Mouse (Mus musculus): ENCODE measurements around the gene Zbtb24. TPM values are rescaled to one million over a fixed set of nuclear protein-coding genes. Genes with fewer than 3 reads are reported as not detected.
"Not testable (repeated sequence)": the region's sequence is repeated elsewhere in the genome, so short reads cannot be mapped to it uniquely, and the experiment has no call there.

Zbtb24 gene
- polyA plus RNA-seq (2012; rRNA removed) (21.3 and 22.2 TPM in 2 replicates), polyA plus RNA-seq (2014; fragmentation: Nextera tagmentation; extraction: Ambion mirVana) (19.0 and 22.3 TPM in 2 replicates)

GRCm38 (mm10) chr10:41450137-41450670, at the start of gene Zbtb24:
Zbtb24 (plus strand) TSS chr10:41450383.
- peak within 1 kb of the TSS; percentile 62 for H3K9ac ChIP-seq (ENCODE audit: low read depth, low read length, severe bottlenecking)
- H3K9me3 ChIP-seq (ENCODE audit: control insufficient read depth, low read length) = no peaks in the 10 kb centered on the region
- H3K4me2 ChIP-seq (replicated peaks; ENCODE audit: low read depth, low read length, severe bottlenecking) = peak within 1 kb of the TSS; percentile 72
- under 1% methylated on average over 49 of the region's 49 CpGs for whole genome bisulfite sequencing
- peak; percentile 96; the same call in 1 of the 2 replicates for TF ChIP-seq POLR2A (IDR thresholded peaks at IDR 0.05; ENCODE audit: borderline replicate concordance, extremely low read depth, insufficient read depth, insufficient read length)
- ATAC-seq (ENCODE audit: low FRiP score, low read depth) (peak; percentile 95), DNase-seq (ENCODE audit: low spot score) (peak; percentile 97)
- H3K27ac ChIP-seq (replicated peaks; ENCODE audit: low read depth, low read length) = peak within 1 kb of the TSS; percentile 59
- H3K27me3 ChIP-seq (ENCODE audit: control insufficient read depth, insufficient read depth, low read length) = no peaks in the 10 kb centered on the region
- H3K4me3 ChIP-seq (replicated peaks; ENCODE audit: low read length) = peak within 1 kb of the TSS; percentile 78
- H3K4me1 ChIP-seq (ENCODE audit: control insufficient read depth, insufficient read depth, low read length) = 0 out of 2 replicates have a peak, but pooled peaks cover 5% of the 10 kb centered on the region
- peaks cover 29% of the 10 kb centered on the region for H3K36me3 ChIP-seq (ENCODE audit: control insufficient read depth, insufficient read depth, low read length)

DNA sequence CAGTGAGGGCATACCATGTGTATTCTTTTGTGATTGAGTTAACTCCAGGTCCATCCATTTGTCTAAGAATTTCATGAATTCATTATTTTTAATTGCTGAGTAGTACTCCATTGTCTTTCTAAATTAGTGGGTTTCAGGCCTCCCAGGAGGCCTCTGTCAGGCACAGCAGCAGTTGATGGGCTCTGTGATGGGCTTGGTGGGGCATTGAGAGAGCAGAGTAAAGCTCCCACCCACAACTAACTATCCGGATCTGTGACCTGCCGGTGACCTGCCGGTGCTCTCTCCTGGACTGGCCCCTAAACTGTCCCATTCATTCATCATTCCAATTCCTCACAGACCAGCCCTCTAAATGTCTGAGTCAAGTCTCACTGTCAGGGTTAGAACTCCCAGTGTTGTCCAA, 49.1 kb upstream of the Zbtb24 start:
- no peaks in the 10 kb centered on the region for H3K27me3 ChIP-seq (ENCODE audit: control insufficient read depth, insufficient read depth, low read length)
- H3K36me3 ChIP-seq (ENCODE audit: control insufficient read depth, insufficient read depth, low read length) = no peaks in the 10 kb centered on the region
- DNase-seq (ENCODE audit: low spot score) (no peak), ATAC-seq (ENCODE audit: low FRiP score, low read depth) (no peak)
- H3K4me2 ChIP-seq (replicated peaks; ENCODE audit: low read depth, low read length, severe bottlenecking) = no peak overlapping the region
- H3K4me3 ChIP-seq (replicated peaks; ENCODE audit: low read length) = no peak overlapping the region
- no peaks in the 10 kb centered on the region for H3K9me3 ChIP-seq (ENCODE audit: control insufficient read depth, low read length)
- TF ChIP-seq POLR2A (IDR thresholded peaks at IDR 0.05; ENCODE audit: borderline replicate concordance, extremely low read depth, insufficient read depth, insufficient read length) = no peak
- no peak overlapping the region for H3K9ac ChIP-seq (ENCODE audit: low read depth, low read length, severe bottlenecking)
- no peaks in the 10 kb centered on the region for H3K4me1 ChIP-seq (ENCODE audit: control insufficient read depth, insufficient read depth, low read length)
- H3K27ac ChIP-seq (replicated peaks; ENCODE audit: low read depth, low read length) = no peak overlapping the region
- WGBS = 79% methylated on average over 3 of the region's 3 CpGs

DNA sequence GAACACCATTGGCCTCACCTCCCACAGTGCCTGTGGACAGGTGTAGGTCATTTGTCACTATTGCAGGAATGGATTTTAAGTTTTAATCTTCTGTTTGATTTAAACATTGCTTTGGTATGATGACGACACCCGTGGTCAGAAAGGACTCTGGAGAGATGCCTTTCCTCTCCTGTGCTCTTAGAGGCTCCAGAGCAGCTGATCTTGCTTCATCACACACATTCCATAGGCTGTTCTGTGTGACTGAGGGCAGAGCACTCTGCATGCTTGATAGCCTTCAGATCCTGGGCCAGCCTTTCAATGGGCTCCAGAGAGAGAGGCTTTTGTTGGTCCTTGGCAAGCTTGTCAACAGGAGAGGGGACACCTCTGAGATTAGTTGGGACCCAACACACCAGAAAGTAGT, 46.8 kb upstream of the Zbtb24 start:
- ATAC-seq (ENCODE audit: low FRiP score, low read depth) = no peak
- 76% methylated on average over 2 of the region's 2 CpGs for WGBS
- H3K36me3 ChIP-seq (ENCODE audit: control insufficient read depth, insufficient read depth, low read length) = no peaks in the 10 kb centered on the region

GRCm38 (mm10) chr10:41403893-41404612, 46.1 kb upstream of the Zbtb24 start:
- DNase-seq (ENCODE audit: low spot score) (peak; percentile 9), ATAC-seq (ENCODE audit: low FRiP score, low read depth) (no peak)
- H3K9ac ChIP-seq (ENCODE audit: low read depth, low read length, severe bottlenecking) = no peak overlapping the region
- 37% methylated on average over 3 of the region's 3 CpGs for WGBS
- no peak for TF ChIP-seq POLR2A (IDR thresholded peaks at IDR 0.05; ENCODE audit: borderline replicate concordance, extremely low read depth, insufficient read depth, insufficient read length)
- H3K27me3 ChIP-seq (ENCODE audit: control insufficient read depth, insufficient read depth, low read length) = no peaks in the 10 kb centered on the region
- no peaks in the 10 kb centered on the region for H3K9me3 ChIP-seq (ENCODE audit: control insufficient read depth, low read length)
- no peak overlapping the region for H3K4me2 ChIP-seq (replicated peaks; ENCODE audit: low read depth, low read length, severe bottlenecking)
- no peak overlapping the region for H3K27ac ChIP-seq (replicated peaks; ENCODE audit: low read depth, low read length)
- H3K4me1 ChIP-seq (ENCODE audit: control insufficient read depth, insufficient read depth, low read length) = no peaks in the 10 kb centered on the region
- H3K4me3 ChIP-seq (replicated peaks; ENCODE audit: low read length) = no peak overlapping the region
- no peaks in the 10 kb centered on the region for H3K36me3 ChIP-seq (ENCODE audit: control insufficient read depth, insufficient read depth, low read length)

More for the DNA sequence above, 46.8 kb upstream of the Zbtb24 start:
- no peaks in the 10 kb centered on the region for H3K4me1 ChIP-seq (ENCODE audit: control insufficient read depth, insufficient read depth, low read length)
- TF ChIP-seq POLR2A (IDR thresholded peaks at IDR 0.05; ENCODE audit: borderline replicate concordance, extremely low read depth, insufficient read depth, insufficient read length) = no peak
- H3K9ac ChIP-seq (ENCODE audit: low read depth, low read length, severe bottlenecking) = no peak overlapping the region
- no peak overlapping the region for H3K4me2 ChIP-seq (replicated peaks; ENCODE audit: low read depth, low read length, severe bottlenecking)
- no peak overlapping the region for H3K4me3 ChIP-seq (replicated peaks; ENCODE audit: low read length)
- no peaks in the 10 kb centered on the region for H3K27me3 ChIP-seq (ENCODE audit: control insufficient read depth, insufficient read depth, low read length)
- H3K9me3 ChIP-seq (ENCODE audit: control insufficient read depth, low read length) = no peaks in the 10 kb centered on the region
- DNase-seq (ENCODE audit: low spot score) = no peak
- H3K27ac ChIP-seq (replicated peaks; ENCODE audit: low read depth, low read length) = no peak overlapping the region

DNA sequence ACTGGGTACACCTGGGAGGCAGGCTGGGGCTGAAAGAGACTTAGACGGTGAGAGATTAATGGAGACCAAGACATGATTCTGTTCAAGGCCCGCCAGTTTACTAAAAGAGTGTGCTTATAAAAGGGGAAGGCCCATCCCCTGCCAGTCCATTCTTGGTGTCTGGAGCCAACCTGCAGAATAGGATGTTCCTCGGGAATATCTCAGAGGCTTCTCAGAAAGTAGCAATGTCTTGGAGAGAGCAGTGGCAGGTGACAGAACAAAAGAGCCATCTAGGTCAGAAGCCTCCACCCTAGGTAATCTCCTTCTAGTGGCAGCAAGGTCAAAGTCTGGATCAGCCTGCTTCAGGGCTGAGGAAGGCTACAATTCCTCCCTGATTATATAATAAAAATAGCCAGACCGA, 40.0 kb upstream of the Zbtb24 start:
- not testable (repeated sequence) for ATAC-seq (ENCODE audit: low FRiP score, low read depth); H3K27me3 ChIP-seq (ENCODE audit: control insufficient read depth, insufficient read depth, low read length); H3K4me3 ChIP-seq (replicated peaks; ENCODE audit: low read length); H3K4me1 ChIP-seq (ENCODE audit: control insufficient read depth, insufficient read depth, low read length); H3K4me2 ChIP-seq (replicated peaks; ENCODE audit: low read depth, low read length, severe bottlenecking); DNase-seq (ENCODE audit: low spot score); H3K9ac ChIP-seq (ENCODE audit: low read depth, low read length, severe bottlenecking); H3K27ac ChIP-seq (replicated peaks; ENCODE audit: low read depth, low read length); H3K9me3 ChIP-seq (ENCODE audit: control insufficient read depth, low read length); H3K36me3 ChIP-seq (ENCODE audit: control insufficient read depth, insufficient read depth, low read length)
- WGBS = 90% methylated on average over 4 of the region's 4 CpGs

DNA sequence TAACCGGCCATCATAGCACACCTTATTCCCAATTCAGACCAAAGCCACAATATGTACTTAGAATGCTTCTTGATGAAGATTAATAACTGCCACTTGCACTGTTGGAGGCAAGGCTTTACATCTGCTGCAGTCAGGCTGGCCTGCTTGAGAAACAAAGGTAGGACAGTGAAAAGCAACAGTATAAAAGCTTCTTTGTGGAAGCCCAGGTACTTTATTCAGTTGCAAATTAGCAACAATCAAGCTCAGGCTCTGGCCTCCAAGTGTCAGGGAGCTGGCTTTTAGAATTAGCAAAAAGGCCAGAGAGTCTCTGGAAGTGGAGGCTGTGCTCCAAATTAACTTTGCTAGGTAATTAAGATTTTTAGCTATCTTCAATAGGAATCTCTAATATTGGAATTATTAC, 39.4 kb upstream of the Zbtb24 start:
- not testable (repeated sequence) for H3K4me2 ChIP-seq (replicated peaks; ENCODE audit: low read depth, low read length, severe bottlenecking); H3K4me1 ChIP-seq (ENCODE audit: control insufficient read depth, insufficient read depth, low read length); H3K9ac ChIP-seq (ENCODE audit: low read depth, low read length, severe bottlenecking); ATAC-seq (ENCODE audit: low FRiP score, low read depth); H3K9me3 ChIP-seq (ENCODE audit: control insufficient read depth, low read length); H3K27me3 ChIP-seq (ENCODE audit: control insufficient read depth, insufficient read depth, low read length); H3K4me3 ChIP-seq (replicated peaks; ENCODE audit: low read length); H3K36me3 ChIP-seq (ENCODE audit: control insufficient read depth, insufficient read depth, low read length); DNase-seq (ENCODE audit: low spot score); H3K27ac ChIP-seq (replicated peaks; ENCODE audit: low read depth, low read length)
- 95% methylated on average over 1 of the region's 1 CpGs for WGBS

DNA sequence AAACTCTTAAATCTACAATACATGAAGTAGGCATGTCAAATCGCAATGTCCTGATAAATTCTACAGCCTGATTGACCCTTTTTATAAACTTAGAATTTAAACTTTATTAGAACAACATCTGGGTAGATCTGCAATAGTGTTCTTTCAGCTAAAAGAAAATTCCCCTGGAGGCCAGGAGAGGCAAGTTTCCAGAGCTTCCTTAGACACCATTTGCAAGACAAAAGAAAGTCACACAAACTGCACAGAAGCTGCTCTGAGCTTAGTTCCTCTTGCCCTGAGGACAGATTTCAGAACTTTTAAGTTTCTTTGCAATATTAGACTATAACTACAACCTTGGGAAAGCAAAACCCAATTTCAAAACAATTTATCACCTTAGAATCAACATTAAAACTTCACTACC, 36.7 kb upstream of the Zbtb24 start:
- H3K4me2 ChIP-seq (replicated peaks; ENCODE audit: low read depth, low read length, severe bottlenecking); H3K27me3 ChIP-seq (ENCODE audit: control insufficient read depth, insufficient read depth, low read length): not testable (repeated sequence)
- WGBS = 82% methylated on average over 1 of the region's 1 CpGs

GRCm38 (mm10) chr10:41415368-41415767, 34.8 kb upstream of the Zbtb24 start:
- not testable (repeated sequence) for H3K36me3 ChIP-seq (ENCODE audit: control insufficient read depth, insufficient read depth, low read length); H3K4me1 ChIP-seq (ENCODE audit: control insufficient read depth, insufficient read depth, low read length); H3K9ac ChIP-seq (ENCODE audit: low read depth, low read length, severe bottlenecking); DNase-seq (ENCODE audit: low spot score); ATAC-seq (ENCODE audit: low FRiP score, low read depth); H3K4me3 ChIP-seq (replicated peaks; ENCODE audit: low read length); H3K27me3 ChIP-seq (ENCODE audit: control insufficient read depth, insufficient read depth, low read length); H3K4me2 ChIP-seq (replicated peaks; ENCODE audit: low read depth, low read length, severe bottlenecking); H3K27ac ChIP-seq (replicated peaks; ENCODE audit: low read depth, low read length); H3K9me3 ChIP-seq (ENCODE audit: control insufficient read depth, low read length)
- 97% methylated on average over 2 of the region's 2 CpGs for WGBS

More for the DNA sequence above, 36.7 kb upstream of the Zbtb24 start:
- DNase-seq (ENCODE audit: low spot score); H3K9me3 ChIP-seq (ENCODE audit: control insufficient read depth, low read length); H3K4me3 ChIP-seq (replicated peaks; ENCODE audit: low read length); H3K9ac ChIP-seq (ENCODE audit: low read depth, low read length, severe bottlenecking); H3K4me1 ChIP-seq (ENCODE audit: control insufficient read depth, insufficient read depth, low read length); H3K27ac ChIP-seq (replicated peaks; ENCODE audit: low read depth, low read length); H3K36me3 ChIP-seq (ENCODE audit: control insufficient read depth, insufficient read depth, low read length); ATAC-seq (ENCODE audit: low FRiP score, low read depth): not testable (repeated sequence)
